Mouse (Mus musculus): ENCODE results near the gene Trpc1. TPM values are rescaled to one million over a fixed set of nuclear protein-coding genes. Genes with fewer than 3 reads are reported as not detected.

The Trpc1 gene
- polyA plus RNA-seq, 1 experiment from 2014 or later, result 4.0 TPM

DNA sequence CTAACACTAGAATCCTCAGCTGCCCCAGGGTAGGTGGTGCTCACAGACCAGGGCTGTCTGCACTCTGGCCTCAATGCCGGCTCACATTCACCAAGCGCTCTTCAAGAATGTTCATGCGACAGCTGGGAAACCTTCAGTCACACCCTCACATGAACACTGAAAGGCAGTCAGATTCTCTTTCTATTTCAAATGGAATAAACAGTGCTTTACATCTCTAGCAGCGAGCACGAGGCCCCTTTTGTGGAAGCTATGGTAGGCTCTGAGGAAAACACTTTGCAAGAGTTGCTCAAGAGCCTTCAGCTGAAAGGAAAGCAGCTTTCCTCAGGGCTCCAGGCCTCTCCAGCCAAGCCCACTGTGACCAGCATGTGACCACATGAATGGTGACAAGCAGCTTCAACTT lies 44.8 kb downstream of the Trpc1 start:
- H3K36me3 ChIP-seq (ENCODE audit: control insufficient read depth, insufficient read depth, low read length), result 0 out of 2 replicates have a peak, but pooled peaks cover 2% of the 10 kb centered on the region

DNA sequence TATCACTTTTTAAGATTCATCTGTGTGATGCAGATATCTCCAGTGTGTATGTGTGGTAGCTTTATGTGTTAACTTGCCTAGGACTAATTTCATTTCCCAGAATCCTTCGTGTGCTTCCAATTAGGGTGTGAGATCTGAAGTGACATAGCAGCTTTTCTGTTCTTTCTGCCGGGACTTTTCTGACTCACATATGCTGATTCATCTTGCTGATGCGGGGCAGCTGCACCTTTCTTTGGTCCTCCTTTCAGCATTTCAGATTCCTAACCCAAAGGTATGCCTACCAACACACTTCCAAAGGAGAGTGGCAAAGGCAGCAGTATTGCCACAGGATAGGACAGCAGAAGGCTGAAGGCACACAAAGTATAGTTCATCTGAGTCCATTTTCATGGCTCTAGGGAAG lies 46.1 kb downstream of the Trpc1 start:
- Histone ChIP-seq H3K36me3 (ENCODE audit: control insufficient read depth, insufficient read depth, low read length) (0 out of 2 replicates have a peak, but pooled peaks cover 2% of the 10 kb centered on the region), H3K27ac (ENCODE audit: low read length) (no peak overlapping the region), H3K9me3 (ENCODE audit: control insufficient read depth, low read length) (no peaks in the 10 kb centered on the region), H3K9ac (ENCODE audit: low read length) (no peak overlapping the region), H3K27me3 (ENCODE audit: control insufficient read depth, insufficient read depth, low read depth, low read length) (no peaks in the 10 kb centered on the region), H3K4me1 (replicated peaks; ENCODE audit: control insufficient read depth, insufficient read depth, low read length) (no peaks in the 10 kb centered on the region), H3K4me3 (ENCODE audit: low read length) (no peak overlapping the region), H3K4me2 (ENCODE audit: low read depth, low read length) (no peak overlapping the region)
- 78% methylated on average over 3 of the region's 3 CpGs for WGBS
- no peak for ATAC-seq (ENCODE audit: low read depth)

More for the DNA sequence above, 44.8 kb downstream of the Trpc1 start:
- Histone ChIP-seq H3K27ac (ENCODE audit: low read length) (peak overlapping the region; percentile 44; the same call in 1 of the 2 replicates), H3K9ac (ENCODE audit: low read length) (no peak overlapping the region), H3K4me1 (replicated peaks; ENCODE audit: control insufficient read depth, insufficient read depth, low read length) (no peaks in the 10 kb centered on the region), H3K4me2 (ENCODE audit: low read depth, low read length) (no peak overlapping the region), H3K9me3 (ENCODE audit: control insufficient read depth, low read length) (no peaks in the 10 kb centered on the region), H3K27me3 (ENCODE audit: control insufficient read depth, insufficient read depth, low read depth, low read length) (no peaks in the 10 kb centered on the region), H3K4me3 (ENCODE audit: low read length) (no peak overlapping the region)
- WGBS, result 36% methylated on average over 5 of the region's 5 CpGs
- ATAC-seq (ENCODE audit: low read depth), result peak; percentile 96

DNA sequence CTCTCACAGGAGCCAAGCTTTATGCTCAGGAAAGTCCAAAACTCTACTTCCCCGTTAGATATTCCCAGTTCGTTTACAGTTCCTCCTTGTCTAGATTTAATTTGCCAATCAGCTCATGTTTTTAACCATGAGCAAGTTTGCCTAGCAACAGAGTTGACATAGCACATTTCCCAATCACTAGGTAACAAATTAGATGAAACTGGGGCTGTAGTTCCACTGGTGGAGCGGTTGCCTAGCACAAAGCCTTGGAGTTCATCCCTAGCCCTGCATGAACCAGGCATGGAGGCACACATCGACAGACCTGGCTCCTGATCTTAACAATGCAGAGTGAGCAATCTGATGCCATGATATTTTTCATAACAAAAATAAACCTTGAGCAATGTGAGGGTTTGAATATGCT lies 50.9 kb downstream of the Trpc1 start:
- WGBS, result 53% methylated on average over 4 of the region's 4 CpGs
- no peaks in the 10 kb centered on the region for H3K9me3 ChIP-seq (ENCODE audit: control insufficient read depth, low read length)

DNA sequence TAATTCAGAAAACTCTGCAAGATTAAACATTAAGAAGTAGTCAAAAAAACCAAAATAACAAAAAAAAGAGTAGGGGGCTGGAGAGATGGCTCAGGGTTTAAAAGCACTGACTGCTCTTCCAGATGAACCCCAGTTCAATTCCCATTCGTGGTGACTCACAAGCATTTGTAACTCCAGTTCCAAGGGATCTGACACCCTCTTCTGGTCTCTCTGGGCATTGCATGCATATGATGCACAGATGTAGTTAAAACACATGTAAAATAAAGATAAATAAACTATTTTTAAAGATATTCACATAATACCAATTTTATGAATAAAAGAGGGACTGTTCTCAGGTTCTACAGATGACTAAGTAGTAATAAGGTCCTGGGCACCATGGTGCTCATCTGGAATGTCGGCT lies 52.4 kb downstream of the Trpc1 start:
- Histone ChIP-seq H3K4me1 (replicated peaks; ENCODE audit: control insufficient read depth, insufficient read depth, low read length) (0 out of 2 replicates have a peak, but pooled peaks cover 3% of the 10 kb centered on the region), H3K4me2 (ENCODE audit: low read depth, low read length) (no peak overlapping the region), H3K27me3 (ENCODE audit: control insufficient read depth, insufficient read depth, low read depth, low read length) (no peaks in the 10 kb centered on the region), H3K9ac (ENCODE audit: low read length) (no peak overlapping the region), H3K4me3 (ENCODE audit: low read length) (no peak overlapping the region), H3K9me3 (ENCODE audit: control insufficient read depth, low read length) (no peaks in the 10 kb centered on the region), H3K36me3 (ENCODE audit: control insufficient read depth, insufficient read depth, low read length) (no peaks in the 10 kb centered on the region), H3K27ac (ENCODE audit: low read length) (no peak overlapping the region)
- ATAC-seq (ENCODE audit: low read depth), result no peak
- 53% methylated on average over 2 of the region's 2 CpGs for WGBS

More for the DNA sequence above, 50.9 kb downstream of the Trpc1 start:
- Histone ChIP-seq H3K36me3 (ENCODE audit: control insufficient read depth, insufficient read depth, low read length) (no peaks in the 10 kb centered on the region), H3K9ac (ENCODE audit: low read length) (no peak overlapping the region), H3K27ac (ENCODE audit: low read length) (no peak overlapping the region), H3K4me3 (ENCODE audit: low read length) (no peak overlapping the region), H3K4me1 (replicated peaks; ENCODE audit: control insufficient read depth, insufficient read depth, low read length) (no peaks in the 10 kb centered on the region), H3K4me2 (ENCODE audit: low read depth, low read length) (no peak overlapping the region), H3K27me3 (ENCODE audit: control insufficient read depth, insufficient read depth, low read depth, low read length) (no peaks in the 10 kb centered on the region)
- no peak for ATAC-seq (ENCODE audit: low read depth)

DNA sequence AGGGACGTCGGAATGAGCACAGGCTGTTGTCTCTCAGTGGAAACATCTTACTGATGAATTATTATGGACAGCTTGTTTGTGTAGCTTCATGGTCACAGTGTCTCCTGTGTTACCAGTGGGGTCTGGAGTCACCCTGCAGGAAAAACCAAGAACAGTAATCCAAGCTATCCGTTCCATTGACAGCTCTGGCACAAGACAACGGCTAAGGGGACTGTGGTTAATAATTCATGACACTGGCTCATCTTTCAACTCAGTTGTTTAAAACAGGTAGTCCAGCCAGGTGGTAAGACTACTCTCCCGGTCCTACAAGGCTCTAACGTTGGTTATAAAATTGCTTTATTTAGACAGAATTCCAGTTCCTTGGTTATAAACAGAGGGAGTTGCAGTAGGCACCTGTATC lies 53.6 kb downstream of the Trpc1 start:
- 55% methylated on average over 6 of the region's 6 CpGs for WGBS
- Histone ChIP-seq H3K27ac (ENCODE audit: low read length) (no peak overlapping the region), H3K27me3 (ENCODE audit: control insufficient read depth, insufficient read depth, low read depth, low read length) (no peaks in the 10 kb centered on the region), H3K36me3 (ENCODE audit: control insufficient read depth, insufficient read depth, low read length) (no peaks in the 10 kb centered on the region), H3K4me1 (replicated peaks; ENCODE audit: control insufficient read depth, insufficient read depth, low read length) (0 out of 2 replicates have a peak, but pooled peaks cover 3% of the 10 kb centered on the region), H3K9ac (ENCODE audit: low read length) (no peak overlapping the region), H3K9me3 (ENCODE audit: control insufficient read depth, low read length) (no peaks in the 10 kb centered on the region), H3K4me2 (ENCODE audit: low read depth, low read length) (no peak overlapping the region), H3K4me3 (ENCODE audit: low read length) (no peak overlapping the region)
- ATAC-seq (ENCODE audit: low read depth), result no peak

DNA sequence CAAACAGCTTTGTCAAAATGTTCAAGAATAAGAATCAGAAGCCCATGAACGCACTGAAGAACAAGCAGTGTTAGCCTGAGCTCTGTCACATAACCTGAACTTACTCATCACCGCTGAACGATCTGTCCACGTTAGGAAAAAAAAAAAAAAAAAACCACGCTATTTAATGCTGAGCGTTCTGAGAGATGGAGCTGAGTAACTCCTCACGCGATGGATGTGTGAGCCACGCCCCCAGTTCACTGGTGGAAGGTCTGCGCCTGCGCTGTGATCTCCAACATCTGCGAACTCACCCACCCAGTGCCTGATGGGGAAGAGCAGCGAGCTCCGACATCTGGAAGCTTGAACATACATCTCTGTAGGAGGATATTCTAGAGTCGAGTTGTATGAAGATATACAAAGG lies 55.2 kb downstream of the Trpc1 start:
- Histone ChIP-seq H3K36me3 (ENCODE audit: control insufficient read depth, insufficient read depth, low read length) (no peaks in the 10 kb centered on the region), H3K4me1 (replicated peaks; ENCODE audit: control insufficient read depth, insufficient read depth, low read length) (0 out of 2 replicates have a peak, but pooled peaks cover 3% of the 10 kb centered on the region), H3K27me3 (ENCODE audit: control insufficient read depth, insufficient read depth, low read depth, low read length) (no peaks in the 10 kb centered on the region), H3K9me3 (ENCODE audit: control insufficient read depth, low read length) (no peaks in the 10 kb centered on the region), H3K9ac (ENCODE audit: low read length) (no peak overlapping the region), H3K4me3 (ENCODE audit: low read length) (no peak overlapping the region), H3K4me2 (ENCODE audit: low read depth, low read length) (no peak overlapping the region), H3K27ac (ENCODE audit: low read length) (no peak overlapping the region)
- WGBS, result 82% methylated on average over 15 of the region's 15 CpGs
- ATAC-seq (ENCODE audit: low read depth), result no peak

DNA sequence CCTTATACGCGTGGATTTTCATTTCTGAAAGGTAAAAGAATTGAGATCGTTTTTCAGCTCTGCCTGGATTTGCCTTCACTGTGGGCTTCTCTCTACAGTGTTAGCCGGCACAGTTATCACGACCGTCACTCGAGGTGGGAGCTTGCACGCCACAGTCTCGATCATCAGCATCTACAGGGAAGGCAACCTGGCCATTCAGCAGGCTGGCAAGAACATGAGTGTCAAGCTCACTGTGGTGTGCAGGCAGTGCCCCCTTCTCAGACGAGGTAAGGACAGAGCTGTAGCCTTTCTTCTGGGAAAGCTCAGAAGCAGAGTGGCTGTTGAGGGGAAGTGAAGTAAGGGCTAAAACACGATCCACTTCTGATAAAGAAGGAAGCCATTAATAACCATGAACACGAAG lies 55.6 kb downstream of the Trpc1 start:
- Histone ChIP-seq H3K9me3 (ENCODE audit: control insufficient read depth, low read length) (no peaks in the 10 kb centered on the region), H3K4me3 (ENCODE audit: low read length) (no peak overlapping the region), H3K36me3 (ENCODE audit: control insufficient read depth, insufficient read depth, low read length) (no peaks in the 10 kb centered on the region), H3K4me1 (replicated peaks; ENCODE audit: control insufficient read depth, insufficient read depth, low read length) (0 out of 2 replicates have a peak, but pooled peaks cover 3% of the 10 kb centered on the region), H3K4me2 (ENCODE audit: low read depth, low read length) (no peak overlapping the region), H3K27me3 (ENCODE audit: control insufficient read depth, insufficient read depth, low read depth, low read length) (no peaks in the 10 kb centered on the region), H3K9ac (ENCODE audit: low read length) (no peak overlapping the region), H3K27ac (ENCODE audit: low read length) (no peak overlapping the region)
- no peak for ATAC-seq (ENCODE audit: low read depth)
- 61% methylated on average over 12 of the region's 12 CpGs for WGBS

DNA sequence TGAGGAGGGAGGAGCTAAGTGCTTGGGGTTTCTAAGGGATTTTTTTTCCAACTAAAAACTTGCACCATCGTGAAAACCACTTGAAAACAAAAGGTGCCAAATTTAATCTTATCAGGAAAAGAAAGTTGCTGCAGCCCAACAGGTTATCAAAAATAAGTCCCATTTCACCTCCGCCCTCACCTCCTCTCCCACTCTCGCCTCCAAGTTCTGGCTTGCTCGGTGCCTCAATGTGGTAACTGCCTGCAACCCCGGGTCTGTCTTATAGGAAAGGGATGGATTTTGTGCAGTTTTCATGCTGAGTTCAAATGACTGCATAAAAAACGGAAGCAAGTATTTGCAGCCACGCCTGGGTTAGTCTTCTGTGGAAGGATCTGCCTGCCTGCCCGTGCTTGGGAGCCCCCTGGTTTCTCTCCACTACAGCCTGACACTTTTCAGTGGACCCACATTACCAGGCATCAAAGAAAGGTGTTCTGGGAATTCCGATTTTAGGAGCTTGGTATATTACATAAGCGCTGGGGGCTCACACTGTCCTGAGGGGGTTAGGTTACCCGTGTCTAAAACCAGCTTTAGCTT lies 56.6 kb downstream of the Trpc1 start:
- 0 out of 2 replicates have a peak, but pooled peaks cover 3% of the 10 kb centered on the region for H3K4me1 ChIP-seq (replicated peaks; ENCODE audit: control insufficient read depth, insufficient read depth, low read length)
- H3K27me3 ChIP-seq (ENCODE audit: control insufficient read depth, insufficient read depth, low read depth, low read length), result no peaks in the 10 kb centered on the region
- WGBS, result 68% methylated on average over 11 of the region's 11 CpGs
- peak overlapping the region; percentile 22; the same call in 1 of the 2 replicates for H3K4me2 ChIP-seq (ENCODE audit: low read depth, low read length)
- no peak for ATAC-seq (ENCODE audit: low read depth)
- H3K9ac ChIP-seq (ENCODE audit: low read length), result no peak overlapping the region
- H3K9me3 ChIP-seq (ENCODE audit: control insufficient read depth, low read length), result no peaks in the 10 kb centered on the region
- H3K36me3 ChIP-seq (ENCODE audit: control insufficient read depth, insufficient read depth, low read length), result no peaks in the 10 kb centered on the region
- no peak overlapping the region for H3K4me3 ChIP-seq (ENCODE audit: low read length)
- no peak overlapping the region for H3K27ac ChIP-seq (ENCODE audit: low read length)

DNA sequence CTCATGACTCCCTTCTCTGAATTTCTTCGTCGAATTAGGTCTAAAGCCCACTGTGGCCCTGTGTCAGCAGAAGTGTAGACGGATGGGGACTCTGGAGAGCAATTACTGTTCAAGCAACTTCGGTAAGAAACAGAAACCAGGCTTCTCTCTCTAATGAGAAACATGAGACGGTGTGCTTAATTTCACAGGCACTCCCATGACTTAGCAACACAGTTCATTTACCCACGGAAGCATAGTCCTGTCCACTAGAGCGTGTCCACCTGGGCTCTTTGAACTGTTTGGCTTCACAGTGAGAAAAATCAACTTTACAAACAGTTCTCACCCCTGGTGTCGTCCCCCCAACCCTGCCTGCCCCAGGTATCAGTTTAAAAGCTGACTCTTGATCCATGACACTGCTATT lies 57.4 kb downstream of the Trpc1 start:
- 64% methylated on average over 8 of the region's 8 CpGs for WGBS
- H3K36me3 ChIP-seq (ENCODE audit: control insufficient read depth, insufficient read depth, low read length), result no peaks in the 10 kb centered on the region
- H3K27ac ChIP-seq (ENCODE audit: low read length), result no peak overlapping the region
- H3K9ac ChIP-seq (ENCODE audit: low read length), result no peak overlapping the region
- no peaks in the 10 kb centered on the region for H3K9me3 ChIP-seq (ENCODE audit: control insufficient read depth, low read length)
- H3K4me2 ChIP-seq (ENCODE audit: low read depth, low read length), result no peak overlapping the region
- H3K4me3 ChIP-seq (ENCODE audit: low read length), result no peak overlapping the region
- no peak for ATAC-seq (ENCODE audit: low read depth)
- H3K27me3 ChIP-seq (ENCODE audit: control insufficient read depth, insufficient read depth, low read depth, low read length), result no peaks in the 10 kb centered on the region
- 0 out of 2 replicates have a peak, but pooled peaks cover 3% of the 10 kb centered on the region for H3K4me1 ChIP-seq (replicated peaks; ENCODE audit: control insufficient read depth, insufficient read depth, low read length)
